Mouse (Mus musculus) neural tube, embryonic 10.5 days (tissue): ENCODE data around the gene AC134908.4.
"Not testable (repeated sequence)": the region's sequence is repeated elsewhere in the genome, so short reads cannot be mapped to it uniquely, and the experiment has no call there.

Experiments
- DNase-seq: peaks from one replicate; pipeline ENCODE4 v3.0.0-alpha.2; 2017; ENCODE audit warnings: low spot score; ENCODE audit errors: extremely low spot score

AC134908.4 gene

DNA sequence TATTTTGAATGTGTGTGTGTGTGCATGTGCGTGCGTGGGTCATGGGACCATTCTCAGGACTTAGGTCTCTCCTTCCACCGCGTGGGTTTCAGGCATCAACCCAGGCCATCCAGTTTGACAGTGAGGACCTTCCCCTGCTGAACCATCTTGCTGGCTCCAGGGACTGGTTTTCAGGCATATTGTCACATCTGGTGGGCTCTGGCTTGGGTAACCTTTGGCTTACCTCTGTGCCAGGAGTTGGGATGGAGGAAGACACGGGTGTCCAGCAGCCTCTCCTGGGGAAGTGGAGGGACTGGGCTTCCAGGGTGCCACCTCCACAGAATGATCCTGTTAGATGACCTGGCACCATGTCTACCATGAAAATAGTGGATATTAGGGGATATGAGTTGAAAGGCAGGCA is 17.5 kb downstream of the AC134908.4 start:
- no peak for DNase-seq

- DNase-seq: no peak
Observed at GRCm38 (mm10) chr17:25775318-25776062, 20.0 kb downstream of the AC134908.4 start.

GRCm38 (mm10) chr17:25773549-25774120 is 21.8 kb downstream of the AC134908.4 start, which contains the start of gene Narfl:
Gene Narfl, plus strand, starts transcription at chr17:25773776.
- DNase-seq: peak; percentile 99

DNA sequence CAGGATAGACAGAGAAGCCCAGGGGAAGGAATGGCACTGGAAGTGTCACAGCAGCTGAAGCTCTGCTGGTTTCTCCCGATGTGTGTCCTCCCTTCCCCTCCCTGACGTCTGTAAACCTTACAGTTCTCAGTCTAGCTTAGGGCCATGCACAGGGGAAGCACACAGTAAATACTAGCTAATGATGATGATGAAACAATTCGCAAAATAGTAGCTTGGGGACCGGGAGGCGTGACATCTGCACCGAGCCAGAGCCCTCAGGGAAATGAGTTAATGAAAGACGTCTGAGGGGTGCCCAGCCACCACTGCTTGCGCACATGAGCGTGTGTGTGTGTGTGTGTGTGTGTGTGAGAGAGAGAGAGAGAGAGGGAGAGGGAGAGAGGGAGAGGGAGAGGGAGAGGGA is 26.1 kb downstream of the AC134908.4 start:
- DNase-seq: no peak

- DNase-seq: no peak
Observed at GRCm38 (mm10) chr17:25765886-25766285, 29.6 kb downstream of the AC134908.4 start.

GRCm38 (mm10) chr17:25762591-25762990 is 32.9 kb downstream of the AC134908.4 start:
- DNase-seq: no peak

- DNase-seq: no peak
Observed at GRCm38 (mm10) chr17:25761561-25761970, 33.9 kb downstream of the AC134908.4 start.

GRCm38 (mm10) chr17:25760148-25760547 is 35.3 kb downstream of the AC134908.4 start:
- DNase-seq: no peak

- no peak for DNase-seq
Observed at GRCm38 (mm10) chr17:25757691-25758090, 37.8 kb downstream of the AC134908.4 start.

DNA sequence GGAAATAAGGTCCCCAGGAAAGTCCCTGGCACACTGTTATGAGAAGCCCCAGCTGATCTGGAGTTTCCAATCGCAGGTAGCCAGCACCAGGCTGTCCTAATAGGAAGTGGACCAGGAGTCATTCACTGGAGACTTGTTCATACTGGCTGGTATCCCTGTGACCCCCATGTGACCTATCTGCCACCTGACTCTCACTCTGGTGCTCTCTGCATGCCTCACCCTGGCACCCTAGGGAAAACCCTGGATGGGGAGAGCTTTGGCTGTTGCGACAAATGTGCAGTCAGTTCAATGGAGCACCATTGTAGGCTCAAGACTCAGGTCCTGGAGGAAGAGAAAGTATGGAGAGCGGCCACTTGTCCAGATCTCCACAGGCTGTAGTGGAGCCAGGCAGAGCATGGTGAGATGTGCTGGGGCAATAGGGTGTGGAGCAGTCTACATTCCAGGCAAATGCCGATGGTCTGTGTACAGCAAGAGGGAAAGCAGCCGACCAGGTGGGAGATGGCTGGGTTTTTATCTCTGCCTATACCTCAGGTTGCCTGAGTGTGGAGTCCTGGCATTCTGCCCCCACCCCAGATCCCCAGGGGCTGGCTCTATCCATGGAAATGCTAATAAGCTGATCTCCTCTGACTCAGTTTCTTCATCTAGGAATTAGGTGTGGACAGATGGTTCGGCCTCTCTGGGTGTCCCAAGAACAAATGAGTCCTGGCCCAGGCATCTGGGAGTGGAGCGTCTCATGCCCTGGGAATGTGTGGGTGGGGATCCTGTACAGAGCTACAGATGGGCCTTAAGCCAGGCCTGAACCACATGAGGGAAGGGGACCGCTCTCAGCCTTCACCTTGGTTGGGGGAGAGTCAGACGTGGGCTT is 38.8 kb downstream of the AC134908.4 start:
- no peak for DNase-seq

GRCm38 (mm10) chr17:25755627-25756377 is 39.7 kb downstream of the AC134908.4 start:
- no peak for DNase-seq

GRCm38 (mm10) chr17:25755086-25755485 is 40.4 kb downstream of the AC134908.4 start:
- no peak for DNase-seq

- DNase-seq: no peak
Observed at GRCm38 (mm10) chr17:25754241-25754640, 41.2 kb downstream of the AC134908.4 start, which contains the start of gene Msln. Gene Msln, minus strand, starts transcription at chr17:25754378.

- no peak for DNase-seq
Observed at GRCm38 (mm10) chr17:25751446-25751845, 44.0 kb downstream of the AC134908.4 start.

DNA sequence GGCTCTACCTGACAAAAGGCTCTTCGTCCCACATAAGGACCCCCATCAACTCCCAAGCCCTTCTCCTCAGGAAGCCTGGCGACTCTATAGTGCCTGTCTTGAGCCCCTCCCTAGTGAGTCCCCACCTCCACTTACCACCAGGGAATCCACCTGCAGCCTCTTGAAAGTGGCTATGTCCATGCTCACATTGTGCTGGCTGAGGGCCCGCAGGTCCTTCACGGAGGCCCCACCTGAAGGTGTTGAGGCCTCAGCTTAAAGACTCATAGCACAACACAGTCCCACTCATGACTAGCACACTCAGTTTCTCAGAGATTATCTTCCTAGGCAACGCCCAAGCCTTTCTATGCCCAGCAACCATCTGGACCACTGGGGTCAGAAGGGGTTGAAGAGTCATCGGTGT is 46.1 kb downstream of the AC134908.4 start:
- no peak for DNase-seq

DNA sequence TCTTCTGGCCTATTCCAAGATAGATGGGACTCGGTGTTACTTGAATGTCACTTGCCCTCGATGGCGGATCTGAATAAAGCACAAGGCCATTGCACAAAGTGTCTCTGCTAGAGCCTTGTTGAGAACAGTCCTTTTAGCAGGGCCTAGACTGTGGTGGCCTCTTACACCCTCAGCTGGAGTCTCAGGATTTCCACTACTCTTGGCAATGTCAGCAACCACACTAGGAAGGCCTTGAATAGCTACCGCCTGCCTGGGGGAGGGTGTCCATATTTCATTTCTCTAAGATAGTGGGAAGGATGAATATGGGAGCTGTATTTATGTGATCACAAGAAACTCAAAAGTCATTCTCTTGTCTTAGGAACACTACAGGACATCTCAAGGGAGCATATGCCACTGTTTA is 47.2 kb downstream of the AC134908.4 start:
- DNase-seq: no peak

DNA sequence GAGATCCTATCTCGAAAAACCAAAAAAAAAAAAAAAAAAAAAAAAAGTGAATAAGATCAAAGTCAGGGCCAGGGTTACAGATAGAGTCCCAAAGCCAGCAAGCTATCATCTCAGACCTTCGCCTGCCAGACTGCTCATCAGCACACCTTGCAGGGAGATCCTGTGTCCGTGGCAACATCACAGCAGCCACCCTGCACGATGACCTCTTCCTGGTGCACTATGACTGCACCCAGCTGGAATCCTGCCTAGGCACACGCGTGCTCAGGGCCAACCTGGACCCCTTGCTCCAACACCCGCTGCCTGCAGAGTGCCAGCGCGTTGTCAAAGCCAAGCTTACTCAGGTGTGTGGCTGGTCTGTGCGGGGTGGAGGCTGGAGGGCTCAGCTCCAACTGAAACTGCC is 51.1 kb downstream of the AC134908.4 start:
- no peak for DNase-seq

DNA sequence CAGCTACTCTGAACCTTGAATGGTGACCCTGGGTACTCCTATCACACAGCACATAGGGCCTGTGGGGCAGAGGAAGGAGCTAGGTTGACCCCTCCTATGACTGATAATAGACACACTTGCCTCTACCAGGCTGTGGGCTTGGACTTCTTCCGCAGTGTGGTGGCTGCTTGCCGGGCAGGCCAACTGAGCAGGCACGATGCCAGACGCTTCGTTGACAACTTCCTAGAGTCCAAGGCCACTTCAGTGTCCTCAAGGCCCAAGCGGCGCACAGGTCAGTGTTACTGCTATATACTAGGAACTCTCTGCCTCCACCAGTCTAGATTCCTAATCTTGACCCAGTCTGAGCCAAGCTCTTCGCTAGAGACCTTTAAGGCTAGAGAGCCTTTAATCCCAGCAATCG is 51.6 kb downstream of the AC134908.4 start:
- DNase-seq: no peak

DNA sequence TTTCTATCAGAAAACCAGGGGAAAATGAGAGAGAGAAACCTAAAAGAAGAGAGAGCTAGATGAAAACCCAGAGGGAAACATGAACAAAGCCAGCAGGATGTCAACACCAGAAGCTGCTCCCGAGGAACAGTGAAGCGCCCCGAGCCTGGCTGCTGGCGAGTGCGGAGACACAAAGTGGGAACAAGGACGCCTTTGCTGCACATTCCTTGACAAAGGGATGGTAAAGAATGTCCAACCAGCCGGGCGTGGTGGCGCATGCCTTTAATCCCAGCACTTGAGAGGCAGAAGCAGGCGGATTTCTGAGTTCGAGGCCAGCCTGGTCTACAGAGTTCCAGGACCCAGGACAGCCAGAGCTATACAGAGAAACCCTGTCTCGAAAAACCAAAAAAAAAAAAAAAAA is 54.0 kb downstream of the AC134908.4 start:
- DNase-seq: not testable (repeated sequence)
